Mouse (Mus musculus) spleen, adult 2 months (tissue): ENCODE data around the gene Xpnpep1.

Experiments
- CTCF ChIP-seq: fragments of 200-500 bp; IDR thresholded peaks from 2 replicates; pipeline ENCODE4 v1.5.1; 2011; ENCODE audit warnings: mild to moderate bottlenecking, inconsistent platforms; ENCODE audit not compliant: insufficient read depth, insufficient read length, insufficient replicate concordance; ENCODE audit errors: extremely low read depth
- POLR2A ChIP-seq: fragments of 200-500 bp; IDR thresholded peaks from 2 replicates; pipeline ENCODE4 v1.6.1; 2011; ENCODE audit warnings: low read depth, low read length, inconsistent platforms

GRCm38 (mm10) chr19:53022037-53022614 lies 17.9 kb downstream of the Xpnpep1 start:
- no peak for TF ChIP-seq CTCF
- TF ChIP-seq POLR2A, result no peak
